Mouse (Mus musculus): Measurements from ENCODE around the gene Anks1b. TPM values are rescaled to one million over a fixed set of nuclear protein-coding genes. Genes with fewer than 3 reads are reported as not detected.

The Anks1b gene
- 100 to 1,000 TPM; 454 to 510 TPM for total RNA-seq (2021)

GRCm38 (mm10) chr10:89873146-89873950 lies at the start of gene Anks1b:
Gene Anks1b (plus strand): TSS chr10:89873509.
- DNase-seq (ENCODE audit: low spot score in 2 of 2): peak; percentile 78 to 87
- intact Hi-C loops (cut with DNase I): loop anchor here (2.0 to 10.0 kb wide), 2 partner anchors 101 to 121 kb away; no protein-coding TSS in a partner anchor

DNA sequence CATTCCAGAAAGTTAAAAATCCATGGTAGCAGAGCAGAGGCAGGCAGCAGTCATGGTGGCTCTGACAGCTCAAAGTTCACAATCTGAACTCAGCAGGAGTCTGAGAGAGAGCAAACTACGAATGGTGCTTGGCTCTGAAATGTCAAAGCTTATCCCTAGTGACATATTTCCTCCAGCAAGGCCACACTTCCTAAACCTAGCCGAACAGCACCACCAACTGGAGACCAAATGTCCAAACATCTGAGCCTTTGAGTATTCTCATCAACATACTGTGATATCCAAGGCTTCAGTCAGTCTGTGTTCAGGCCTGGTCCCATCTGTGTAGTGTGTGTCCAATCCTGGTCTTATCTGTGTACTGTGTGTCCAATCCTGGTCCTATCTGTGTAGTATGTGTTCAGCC lies 49.4 kb upstream of the Anks1b start:
- intact Hi-C loops (cut with DNase I): no loop called here
- DNase-seq (ENCODE audit: low spot score in 2 of 2): peak in 1 of 2 experiments; percentile 22

GRCm38 (mm10) chr10:89826896-89827295 lies 46.4 kb upstream of the Anks1b start:
- DNase-seq (ENCODE audit: low spot score in 2 of 2): peak in 1 of 2 experiments; percentile 33
- intact Hi-C loops (cut with DNase I): no loop called here

GRCm38 (mm10) chr10:89832334-89832733 lies 41.0 kb upstream of the Anks1b start:
- intact Hi-C loops (cut with DNase I): no loop called here
- DNase-seq (ENCODE audit: low spot score in 2 of 2): no peak

DNA sequence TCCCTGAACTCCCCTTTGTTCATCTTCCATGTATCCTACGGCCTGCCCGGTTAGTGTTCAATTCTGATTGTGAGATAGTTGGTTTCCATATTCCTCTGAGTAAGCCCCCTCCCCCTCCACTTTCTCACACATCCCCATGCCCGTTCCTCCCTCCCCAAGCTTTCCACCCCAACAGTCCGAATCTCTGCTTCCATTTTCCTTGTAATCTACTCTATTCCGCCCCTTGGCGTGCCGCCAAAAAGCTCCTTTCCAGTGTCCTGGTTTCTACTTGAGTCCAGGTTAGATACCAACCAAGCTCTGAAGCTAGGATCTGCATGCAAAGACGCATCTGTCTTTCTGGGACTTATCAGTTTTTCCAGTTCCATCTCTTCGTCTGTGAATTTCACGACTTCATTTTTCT lies 40.1 kb upstream of the Anks1b start:
- intact Hi-C loops (cut with DNase I): no loop called here
- DNase-seq (ENCODE audit: low spot score in 2 of 2): no peak

DNA sequence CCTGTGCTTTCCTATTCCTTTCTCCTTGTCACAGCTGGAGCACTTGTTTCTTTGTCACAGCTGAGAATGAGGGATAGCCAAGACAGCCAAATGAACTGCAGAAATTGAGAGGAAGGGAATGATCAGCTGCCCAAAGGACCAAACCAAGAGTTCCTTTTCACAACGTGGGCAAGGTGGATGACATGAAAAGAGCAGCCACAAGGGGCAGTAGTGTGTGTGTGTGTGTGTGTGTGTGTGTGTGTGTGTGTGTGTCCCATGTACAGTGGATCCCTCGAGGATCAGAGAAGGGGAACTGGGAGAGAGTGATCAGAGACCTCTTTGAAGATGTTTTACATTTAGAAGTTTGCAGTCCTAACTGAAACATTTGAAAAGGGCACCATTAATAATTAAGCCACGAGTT lies 35.8 kb upstream of the Anks1b start:
- DNase-seq (ENCODE audit: low spot score in 2 of 2): no peak
- intact Hi-C loops (cut with DNase I): no loop called here

- intact Hi-C loops (cut with DNase I): no loop called here
- DNase-seq (ENCODE audit: low spot score in 2 of 2): no peak
These were observed 34.5 kb upstream of the Anks1b start for GRCm38 (mm10) chr10:89838834-89839233.

- DNase-seq (ENCODE audit: low spot score in 2 of 2): no peak
- intact Hi-C loops (cut with DNase I): no loop called here
These were observed 22.4 kb upstream of the Anks1b start for GRCm38 (mm10) chr10:89850951-89851350.

GRCm38 (mm10) chr10:89855251-89855875 lies 17.9 kb upstream of the Anks1b start:
- intact Hi-C loops (cut with DNase I): no loop called here

GRCm38 (mm10) chr10:89856286-89856685 lies 17.0 kb upstream of the Anks1b start:
- DNase-seq (ENCODE audit: low spot score in 2 of 2): peak; percentile 47 to 75
- intact Hi-C loops (cut with DNase I): no loop called here

More at GRCm38 (mm10) chr10:89855251-89855875, 17.9 kb upstream of the Anks1b start:
- DNase-seq (ENCODE audit: low spot score in 2 of 2): peak; percentile 34 to 61

GRCm38 (mm10) chr10:89868211-89868610 lies 5.1 kb upstream of the Anks1b start:
- DNase-seq (ENCODE audit: low spot score in 2 of 2): no peak
- intact Hi-C loops (cut with DNase I): no loop called here

- intact Hi-C loops (cut with DNase I): no loop called here
- no peak for DNase-seq (ENCODE audit: low spot score in 2 of 2)
These were observed 4.5 kb upstream of the Anks1b start for GRCm38 (mm10) chr10:89868836-89869235.

GRCm38 (mm10) chr10:89872501-89873145 lies 686 bp upstream of the Anks1b start:
- intact Hi-C loops (cut with DNase I): loop anchor here (2.0 to 10.0 kb wide), 2 partner anchors 102 to 122 kb away; no protein-coding TSS in a partner anchor
- DNase-seq (ENCODE audit: low spot score in 2 of 2): peak; percentile 62 to 88

- intact Hi-C loops (cut with DNase I): loop anchor here (10.0 kb wide), 1 partner anchor 101 kb away; no protein-coding TSS in a partner anchor
- peak in 1 of 2 experiments; percentile 21 for DNase-seq (ENCODE audit: low spot score in 2 of 2)
These were observed 727 bp downstream of the Anks1b start for GRCm38 (mm10) chr10:89874036-89874435.

DNA sequence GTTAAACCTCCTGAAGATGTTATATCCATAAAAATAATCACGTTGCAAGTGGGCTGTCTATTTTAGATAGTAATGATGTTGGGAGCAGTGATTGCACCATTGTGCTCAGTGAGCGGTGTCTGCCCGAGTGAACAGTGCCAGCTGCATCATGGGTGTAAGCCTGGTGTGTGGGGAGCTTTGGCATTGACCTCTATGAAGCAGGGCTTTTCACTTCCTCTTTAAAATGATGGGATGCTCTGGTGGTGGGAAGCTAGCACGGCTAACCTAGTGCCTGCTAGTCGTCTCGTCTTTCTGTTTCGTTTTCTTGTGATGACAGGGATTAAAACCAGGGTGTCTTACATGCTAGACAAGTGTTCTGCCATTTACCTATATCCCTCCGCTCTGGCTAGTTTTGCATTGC lies 10.3 kb downstream of the Anks1b start:
- intact Hi-C loops (cut with DNase I): no loop called here
- no peak for DNase-seq (ENCODE audit: low spot score in 2 of 2)

DNA sequence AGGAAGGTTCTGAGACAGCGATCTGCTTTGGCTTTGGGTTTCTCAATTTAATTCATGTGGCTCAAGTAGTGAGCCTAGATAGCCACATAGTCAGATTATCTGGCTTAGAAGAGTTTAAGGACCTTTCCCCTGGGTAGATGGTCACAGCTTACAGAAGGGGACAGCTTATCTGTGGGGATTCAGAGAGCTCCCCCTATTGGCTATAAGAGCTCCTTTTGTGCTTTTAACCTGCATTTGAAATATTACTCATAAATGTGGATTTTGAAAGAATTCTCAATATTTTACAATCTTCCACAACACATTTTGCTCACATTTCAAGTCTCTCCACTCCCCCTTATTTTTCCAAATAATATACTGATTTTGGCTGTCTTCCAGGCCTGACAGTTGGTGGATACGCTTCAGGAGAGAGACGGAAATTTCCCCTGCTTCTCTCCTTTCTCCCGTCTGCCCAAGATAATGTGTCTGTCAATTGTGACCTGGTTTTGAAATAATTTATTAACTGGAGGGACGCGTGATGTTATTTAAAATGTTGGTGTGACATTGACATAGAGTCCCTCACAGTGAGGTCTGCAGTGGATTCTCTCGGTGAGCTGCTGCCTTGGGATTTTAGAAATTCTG lies 29.5 kb downstream of the Anks1b start:
- no peak for DNase-seq (ENCODE audit: low spot score in 2 of 2)
- intact Hi-C loops (cut with DNase I): no loop called here

- intact Hi-C loops (cut with DNase I): no loop called here
- DNase-seq (ENCODE audit: low spot score in 2 of 2): peak in 1 of 2 experiments; percentile 36
These were observed 38.6 kb downstream of the Anks1b start for GRCm38 (mm10) chr10:89911889-89912288.

DNA sequence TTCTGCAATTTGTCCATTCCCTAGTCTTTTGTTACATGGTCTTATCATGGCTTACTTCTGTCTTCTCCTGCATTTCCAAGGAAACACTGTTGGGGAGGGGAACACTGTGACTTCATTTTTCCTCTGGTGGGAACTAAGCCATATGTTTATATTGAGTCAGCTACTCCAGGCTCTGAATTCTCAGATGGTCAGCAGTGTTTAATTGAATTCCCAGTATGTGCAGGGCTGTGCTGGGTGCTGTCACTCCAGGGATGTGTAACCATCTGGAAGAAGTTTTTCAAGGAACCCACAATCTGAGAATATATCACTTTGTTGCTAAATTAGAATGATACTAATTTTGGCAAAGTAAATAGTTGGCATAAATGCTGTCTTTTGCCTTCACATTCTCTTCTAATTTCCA lies 39.9 kb downstream of the Anks1b start:
- intact Hi-C loops (cut with DNase I): no loop called here
- peak; percentile 20 to 55 for DNase-seq (ENCODE audit: low spot score in 2 of 2)

GRCm38 (mm10) chr10:89917141-89917540 lies 43.8 kb downstream of the Anks1b start:
- DNase-seq (ENCODE audit: low spot score in 2 of 2): peak in 1 of 2 experiments; percentile 28
- intact Hi-C loops (cut with DNase I): no loop called here

GRCm38 (mm10) chr10:89921965-89922364 lies 48.7 kb downstream of the Anks1b start:
- peak in 1 of 2 experiments; percentile 74 for DNase-seq (ENCODE audit: low spot score in 2 of 2)
- intact Hi-C loops (cut with DNase I): loop anchor here (5.0 kb wide), 1 partner anchor 75 kb away; no protein-coding TSS in a partner anchor
